Mouse (Mus musculus) retina, embryonic 14.5 days (tissue): ENCODE measurements around the gene Bicral.
"Not testable (repeated sequence)": the region's sequence is repeated elsewhere in the genome, so short reads cannot be mapped to it uniquely, and the experiment has no call there.

ENCODE experiments used
- DNase-seq: peaks from one replicate; pipeline ENCODE4 v3.0.0-alpha.2; 2015; ENCODE audit warnings: low spot score

The Bicral gene

GRCm38 (mm10) chr17:46874133-46874532 lies 15.9 kb upstream of the Bicral start:
- no peak for DNase-seq

DNA sequence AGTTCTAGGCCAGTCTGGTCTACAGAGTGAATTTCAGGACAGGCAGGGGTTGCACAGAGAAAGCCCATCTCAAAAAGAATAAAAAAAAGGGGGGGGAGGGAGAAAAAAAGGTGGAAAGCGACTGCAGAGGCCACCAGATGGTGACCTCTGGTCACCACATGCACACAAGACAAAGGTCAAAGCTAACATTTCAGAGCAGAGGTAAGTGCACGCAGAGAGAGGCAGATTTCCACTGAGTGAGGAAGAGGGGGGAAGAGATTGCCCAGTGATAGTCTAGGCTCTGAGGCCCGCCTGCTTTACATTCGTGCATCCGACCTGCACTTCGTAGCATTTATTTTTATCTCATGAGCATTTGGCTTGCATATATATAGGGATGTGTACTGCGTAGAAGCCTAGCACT lies 14.5 kb upstream of the Bicral start:
- no peak for DNase-seq

- DNase-seq, result no peak
Measured at GRCm38 (mm10) chr17:46870913-46871312, 12.6 kb upstream of the Bicral start.

DNA sequence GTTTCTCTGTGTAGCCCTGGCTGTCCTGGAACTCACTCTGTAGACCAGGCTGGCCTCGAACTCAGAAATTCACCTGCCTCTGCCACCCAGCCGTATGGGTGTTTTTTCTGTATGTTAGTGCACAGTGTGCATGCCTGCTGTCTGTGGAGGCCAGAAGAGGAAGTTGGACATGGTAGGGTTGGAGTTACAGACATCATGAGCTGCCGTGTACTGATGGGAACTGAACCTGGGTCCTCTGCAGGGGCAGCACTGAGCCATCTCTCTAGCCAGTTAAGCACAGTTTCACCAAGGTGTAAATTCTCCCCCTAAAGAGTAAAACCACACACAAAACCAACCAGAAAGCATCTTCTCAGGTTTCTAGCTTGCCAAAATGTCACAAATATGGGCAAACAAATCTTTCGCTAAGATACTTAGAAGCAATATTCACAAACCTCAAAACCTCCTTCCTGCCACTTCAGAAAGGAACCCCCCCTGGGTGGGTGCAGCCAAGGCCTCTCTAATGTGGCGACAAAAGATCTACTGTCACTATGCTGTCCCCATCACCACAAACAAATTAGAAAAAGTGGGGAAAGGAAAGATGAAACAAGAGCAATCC lies 12.0 kb upstream of the Bicral start:
- DNase-seq, result no peak

DNA sequence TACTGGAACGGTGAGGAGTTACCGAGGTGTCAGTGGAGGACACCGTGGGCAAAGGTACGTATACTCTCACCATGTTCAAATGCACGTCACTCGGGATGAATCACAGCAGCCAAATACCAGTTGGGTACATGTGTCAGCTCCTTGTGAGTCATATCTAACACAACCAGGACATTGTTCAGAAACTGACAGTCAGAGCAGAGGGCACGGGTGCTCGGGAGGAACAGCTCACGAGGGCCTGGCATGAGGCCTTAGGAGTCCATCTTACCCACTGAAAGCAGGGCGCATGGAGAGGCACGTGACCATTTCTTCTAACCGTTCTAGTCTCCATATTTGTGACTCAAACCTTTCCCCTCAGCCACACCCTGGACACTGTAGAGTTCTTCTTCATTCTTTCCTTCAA lies 8.6 kb upstream of the Bicral start:
- DNase-seq, result no peak

DNA sequence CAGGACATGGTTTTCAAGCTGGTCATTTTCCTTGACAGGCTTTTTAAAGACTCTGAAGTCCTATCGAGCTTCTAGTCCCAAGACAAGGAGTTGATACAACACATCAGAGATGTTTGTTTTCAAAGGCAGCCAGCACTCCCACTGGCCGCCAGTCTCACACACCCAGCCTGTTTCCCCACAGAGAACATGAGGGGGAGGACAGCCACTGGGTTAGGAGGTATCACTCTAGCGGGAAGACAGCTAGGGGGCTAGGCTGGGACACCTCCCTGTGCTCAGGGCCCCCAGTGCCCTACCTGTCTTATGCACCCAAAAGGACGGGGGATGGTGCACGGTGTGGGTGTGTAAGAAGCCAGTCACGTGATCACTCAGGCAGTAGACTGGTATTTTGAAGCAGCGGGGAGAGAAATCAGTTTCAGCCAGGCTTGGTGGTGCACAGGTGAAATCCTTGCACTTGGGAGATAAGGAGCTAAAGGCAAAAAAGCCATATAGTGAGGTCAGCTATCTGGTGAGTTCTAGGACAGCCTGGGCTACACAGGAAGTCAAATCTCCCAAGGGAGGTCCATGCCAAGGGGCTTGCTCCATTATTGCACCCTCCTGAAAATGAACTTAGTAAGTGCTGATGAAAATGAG lies 6.4 kb upstream of the Bicral start:
- DNase-seq, result no peak

GRCm38 (mm10) chr17:46860120-46860519 lies 1.8 kb upstream of the Bicral start:
- no peak for DNase-seq

GRCm38 (mm10) chr17:46858749-46859444 lies 615 bp upstream of the Bicral start:
- peak; percentile 53 for DNase-seq

- peak; percentile 82 for DNase-seq
Measured at GRCm38 (mm10) chr17:46857361-46857902, 850 bp downstream of the Bicral start.

- DNase-seq, result peak; percentile 69
Measured at GRCm38 (mm10) chr17:46856471-46857360, 1.6 kb downstream of the Bicral start.

DNA sequence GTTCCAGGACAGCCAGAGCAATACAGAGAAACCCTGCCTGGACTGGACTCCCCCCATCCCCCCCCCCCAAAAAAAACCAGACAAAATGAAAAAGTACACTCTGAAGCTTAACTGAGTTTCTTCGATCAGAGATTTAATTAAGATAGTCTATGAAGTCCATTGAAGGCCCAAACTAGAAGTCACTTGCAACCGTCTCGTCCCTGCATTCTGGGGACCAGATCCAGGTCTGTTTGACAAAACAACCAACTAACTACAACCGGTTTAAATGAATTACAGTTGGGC lies 2.2 kb downstream of the Bicral start:
- DNase-seq, result no peak

- DNase-seq, result no peak
Measured at GRCm38 (mm10) chr17:46855328-46856106, 2.8 kb downstream of the Bicral start.

- no peak for DNase-seq
Measured at GRCm38 (mm10) chr17:46854640-46855110, 3.6 kb downstream of the Bicral start.

DNA sequence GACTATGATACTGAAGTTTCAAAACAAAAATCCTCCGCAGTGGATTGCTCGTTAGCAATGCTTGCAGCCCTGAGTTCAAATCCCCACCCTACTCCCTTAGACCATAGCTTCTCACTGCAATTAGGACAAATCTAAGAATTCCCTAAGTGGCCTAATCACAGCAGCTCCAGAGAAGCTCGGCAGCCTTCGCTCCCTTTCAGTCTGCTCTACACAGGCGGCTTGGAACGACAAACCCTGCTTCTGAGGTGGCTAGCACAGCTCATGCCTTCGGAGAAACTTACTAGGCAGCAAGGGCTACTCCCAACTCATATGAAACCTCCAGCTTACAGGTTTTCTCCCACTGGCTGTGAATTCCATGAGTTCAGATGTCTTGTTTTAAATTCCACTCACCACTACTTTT lies 4.2 kb downstream of the Bicral start:
- no peak for DNase-seq

DNA sequence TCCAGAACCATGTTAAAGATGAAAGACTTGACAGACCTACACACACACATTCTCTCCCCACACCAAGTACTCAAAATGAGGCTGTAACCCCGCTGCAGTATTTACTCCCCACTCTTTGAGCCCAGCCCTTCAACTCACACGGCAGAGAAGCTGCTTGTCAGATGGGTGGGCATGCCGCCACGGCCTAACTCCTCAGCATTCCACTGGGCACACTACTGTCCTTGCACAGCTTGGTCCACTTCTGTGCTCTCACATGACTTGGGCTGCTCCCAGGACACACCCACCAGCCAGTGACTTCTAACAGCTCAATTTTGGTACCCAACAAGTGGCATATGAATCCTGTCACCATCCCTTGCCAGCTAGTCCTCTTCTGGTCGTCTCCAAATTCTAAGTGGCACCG lies 5.0 kb downstream of the Bicral start:
- DNase-seq, result no peak

- peak; percentile 38 for DNase-seq
Measured at GRCm38 (mm10) chr17:46852725-46853124, 5.6 kb downstream of the Bicral start.

- DNase-seq, result no peak
Measured at GRCm38 (mm10) chr17:46847206-46847605, 11.1 kb downstream of the Bicral start.

- DNase-seq, result not testable (repeated sequence)
Measured at GRCm38 (mm10) chr17:46846573-46846972, 11.7 kb downstream of the Bicral start.

DNA sequence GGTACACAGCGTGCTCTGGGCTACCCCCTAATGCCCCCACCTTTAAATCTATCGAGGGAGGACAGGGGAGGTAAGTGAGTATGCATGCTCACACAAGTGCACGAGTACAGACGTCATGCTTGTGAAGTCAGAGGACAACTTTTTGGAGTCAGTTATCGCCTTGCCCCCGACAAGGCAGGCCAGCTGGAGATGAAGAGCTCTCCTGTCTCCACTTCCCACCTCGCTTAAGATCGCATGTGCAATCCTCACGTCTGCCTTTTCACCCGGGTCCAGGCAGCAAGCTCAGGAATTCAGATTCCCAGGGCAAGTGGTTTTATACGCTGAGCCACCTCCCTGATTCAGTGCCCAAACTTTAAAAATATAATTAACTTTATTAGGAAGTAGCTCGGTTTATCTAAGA lies 13.0 kb downstream of the Bicral start:
- DNase-seq, result no peak

- DNase-seq, result no peak
Measured at GRCm38 (mm10) chr17:46844811-46845210, 13.5 kb downstream of the Bicral start.

DNA sequence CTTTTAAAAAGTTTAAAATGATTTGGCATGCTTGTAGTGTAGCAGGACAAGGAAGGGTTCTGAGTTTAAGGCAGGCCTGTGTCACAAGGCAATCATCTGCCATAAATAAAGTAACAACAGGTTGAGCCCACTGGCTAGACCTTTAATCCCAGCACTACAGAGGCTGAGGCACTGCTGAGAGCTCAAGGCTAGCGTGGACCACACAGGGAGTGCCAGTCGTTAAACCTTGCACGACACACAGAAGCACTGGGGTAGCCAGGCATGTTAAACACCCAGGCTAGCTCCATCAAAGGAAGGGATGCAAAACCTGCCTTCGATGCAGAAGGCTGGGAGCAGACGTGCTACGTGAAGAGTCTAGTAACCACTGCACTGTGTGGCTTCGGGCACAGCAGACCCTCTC lies 14.6 kb downstream of the Bicral start:
- DNase-seq, result no peak

DNA sequence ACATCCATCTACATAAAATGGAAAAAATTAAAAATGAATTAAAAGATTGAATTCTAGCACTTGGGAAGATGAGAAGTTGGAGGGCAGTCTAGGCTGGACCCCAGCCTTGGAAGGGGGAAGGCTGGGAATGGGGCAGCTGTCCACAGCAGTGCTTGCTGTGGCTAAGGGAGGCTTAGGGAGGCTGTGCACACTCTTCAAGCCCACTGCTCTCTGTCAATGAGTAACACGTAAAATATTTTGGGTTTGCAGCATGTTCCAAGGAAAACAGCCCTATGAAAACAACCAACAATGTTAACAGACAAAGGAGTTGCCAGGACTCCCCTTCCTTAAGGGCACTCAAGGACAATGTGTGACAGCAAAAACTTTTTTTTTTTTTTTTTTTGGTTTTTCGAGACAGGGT lies 15.3 kb downstream of the Bicral start:
- DNase-seq, result no peak
